Mouse (Mus musculus) urinary bladder, adult 18-20 months (tissue): ENCODE data around the gene Git2.
A peak's percentile ranks its signal among the peaks of the same experiment; 100 is the strongest.

Experiments
- DNase-seq, 2 experiments: peaks; one replicate each; pipeline ENCODE4 v3.0.0; 2022; ENCODE audit warnings: low spot score in 2 of 2, mixed read lengths in 2 of 2

The Git2 gene

GRCm38 (mm10) chr5:114775056-114775979, at the start of gene Git2:
Git2 (minus strand) TSS chr5:114775517.
- DNase-seq, result no peak

- DNase-seq, result no peak
Observed at GRCm38 (mm10) chr5:114824197-114824596, 48.9 kb upstream of the Git2 start.

GRCm38 (mm10) chr5:114822796-114823688, 47.7 kb upstream of the Git2 start, which contains the start of gene 1500011B03Rik:
1500011B03Rik (minus strand) TSS chr5:114823468.
- peak in 1 of 2 experiments; percentile 52 for DNase-seq

- DNase-seq, result no peak
Observed at GRCm38 (mm10) chr5:114818124-114818523, 42.8 kb upstream of the Git2 start.

GRCm38 (mm10) chr5:114816599-114816998, 41.3 kb upstream of the Git2 start:
- no peak for DNase-seq

- DNase-seq, result peak; percentile 65 to 75
Observed at GRCm38 (mm10) chr5:114813525-114814181, 38.3 kb upstream of the Git2 start.

- DNase-seq, result no peak
Observed at GRCm38 (mm10) chr5:114809826-114810225, 34.5 kb upstream of the Git2 start.

GRCm38 (mm10) chr5:114809181-114809756, 34.0 kb upstream of the Git2 start:
- no peak for DNase-seq

GRCm38 (mm10) chr5:114808385-114808784, 33.1 kb upstream of the Git2 start:
- DNase-seq, result no peak

GRCm38 (mm10) chr5:114807893-114808292, 32.6 kb upstream of the Git2 start:
- DNase-seq, result no peak

GRCm38 (mm10) chr5:114807468-114807867, 32.2 kb upstream of the Git2 start:
- DNase-seq, result no peak

- no peak for DNase-seq
Observed at GRCm38 (mm10) chr5:114807063-114807462, 31.7 kb upstream of the Git2 start.

GRCm38 (mm10) chr5:114806636-114807035, 31.3 kb upstream of the Git2 start:
- no peak for DNase-seq

GRCm38 (mm10) chr5:114805436-114806350, 30.4 kb upstream of the Git2 start:
- peak in 1 of 2 experiments; percentile 28 for DNase-seq

- DNase-seq, result no peak
Observed at GRCm38 (mm10) chr5:114804958-114805357, 29.6 kb upstream of the Git2 start.

GRCm38 (mm10) chr5:114804335-114804734, 29.0 kb upstream of the Git2 start:
- DNase-seq, result no peak

- DNase-seq, result no peak
Observed at GRCm38 (mm10) chr5:114803231-114803630, 27.9 kb upstream of the Git2 start.

GRCm38 (mm10) chr5:114801841-114802240, 26.5 kb upstream of the Git2 start:
- no peak for DNase-seq

GRCm38 (mm10) chr5:114801049-114801448, 25.7 kb upstream of the Git2 start:
- no peak for DNase-seq

GRCm38 (mm10) chr5:114799848-114800247, 24.5 kb upstream of the Git2 start:
- DNase-seq, result peak in 1 of 2 experiments; percentile 64
